Mouse (Mus musculus): ENCODE data around the gene Trim71. TPM values are rescaled to one million over a fixed set of nuclear protein-coding genes. Genes with fewer than 3 reads are reported as not detected.

Gene Trim71
- polyA plus RNA-seq, 1 experiment from 2014 or later = 4.1 TPM

DNA sequence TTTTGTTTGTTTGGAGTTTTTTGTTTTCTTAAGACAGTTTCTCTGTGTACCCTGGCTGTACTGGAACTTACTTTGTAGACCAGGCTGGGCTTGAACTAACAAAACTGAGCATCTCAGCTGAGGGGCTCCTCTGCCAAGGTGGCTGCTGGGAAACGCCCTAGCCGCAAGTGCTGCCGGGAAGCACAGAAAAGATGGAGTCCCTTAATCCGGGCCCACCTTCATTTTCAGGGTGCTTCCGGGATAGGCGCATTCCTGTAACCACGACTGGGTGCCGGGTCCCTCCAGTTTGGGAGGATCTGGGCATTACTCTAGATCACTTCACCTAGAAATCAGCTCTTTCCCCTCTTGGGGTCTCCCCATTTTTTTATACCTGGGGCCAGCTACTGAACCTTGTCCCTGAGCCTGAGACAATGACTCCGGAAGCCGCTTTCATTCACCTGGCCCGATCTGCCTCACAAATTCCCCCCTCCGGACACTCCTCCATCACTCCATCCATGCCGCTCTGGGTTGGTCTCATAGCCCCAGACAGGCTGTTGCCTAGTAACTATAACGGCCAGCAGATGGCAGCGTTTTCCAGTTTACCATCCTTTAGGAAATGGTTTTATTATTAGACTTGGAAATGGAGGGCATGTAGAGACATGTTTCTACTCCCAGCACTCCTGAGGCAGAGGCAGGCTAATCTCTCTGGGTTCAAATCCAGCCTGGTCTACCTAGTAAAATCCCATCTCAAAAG lies 64.2 kb downstream of the Trim71 start:
- WGBS = 17% methylated on average over 15 of the region's 15 CpGs
- Histone ChIP-seq H3K27me3 (replicated peaks) (no peaks in the 10 kb centered on the region), H3K4me3 (replicated peaks) (no peak overlapping the region), H3K27ac (no peak overlapping the region), H3K9me3 (no peaks in the 10 kb centered on the region), H3K36me3 (no peaks in the 10 kb centered on the region), H3K4me2 (replicated peaks) (peak overlapping the region; percentile 27; the same call in 1 of the 2 replicates), H3K9ac (no peak overlapping the region), H3K4me1 (replicated peaks) (no peaks in the 10 kb centered on the region)
- no peak for ATAC-seq

DNA sequence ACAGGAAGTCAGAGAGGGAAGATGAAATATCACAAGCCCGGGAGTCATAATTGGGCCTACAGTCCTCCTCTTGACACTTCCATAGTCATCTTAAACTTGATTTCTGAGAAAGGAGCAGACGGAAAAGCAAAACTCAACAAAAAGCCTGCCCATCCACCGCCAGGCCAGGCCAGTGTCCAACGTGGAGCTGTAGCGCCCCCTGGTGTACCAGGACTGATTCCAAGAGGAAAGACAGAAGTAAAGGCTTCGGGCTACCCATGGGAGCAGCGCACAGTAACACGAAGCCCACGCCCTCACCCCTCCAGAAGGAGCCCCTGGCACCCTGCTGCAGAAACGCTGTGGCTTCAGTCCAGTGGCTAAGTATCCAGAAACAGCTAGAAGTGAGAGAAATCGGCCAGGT lies 66.0 kb downstream of the Trim71 start:
- 7% methylated on average over 11 of the region's 11 CpGs for WGBS
- Histone ChIP-seq H3K27ac (no peak overlapping the region), H3K27me3 (replicated peaks) (no peaks in the 10 kb centered on the region), H3K4me1 (replicated peaks) (no peaks in the 10 kb centered on the region), H3K4me2 (replicated peaks) (peak overlapping the region; percentile 47; the same call in 1 of the 2 replicates), H3K36me3 (no peaks in the 10 kb centered on the region), H3K9ac (no peak overlapping the region), H3K4me3 (replicated peaks) (no peak overlapping the region), H3K9me3 (no peaks in the 10 kb centered on the region)
- peak; percentile 22; the same call in 1 of the 2 replicates for ATAC-seq

DNA sequence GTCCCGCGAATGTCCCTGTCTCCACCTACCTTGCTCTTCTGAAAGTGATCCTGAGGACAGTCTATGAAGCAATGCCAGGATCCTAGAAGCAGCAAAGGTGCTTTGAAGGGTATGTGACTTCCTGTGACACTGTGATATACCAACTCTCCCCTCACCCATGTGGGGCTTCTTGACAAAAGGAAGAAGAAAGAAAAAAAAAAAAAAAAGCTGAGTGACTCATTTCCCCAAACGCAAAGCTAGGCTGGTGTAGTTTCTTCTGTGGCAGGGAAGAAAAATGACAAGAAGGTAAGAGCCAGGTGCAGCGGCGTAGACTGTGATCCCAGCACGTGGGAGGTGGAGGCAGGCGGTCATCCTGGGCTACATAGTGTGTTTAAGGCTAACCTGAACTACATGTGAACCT lies 67.7 kb downstream of the Trim71 start:
- 75% methylated on average over 7 of the region's 7 CpGs for WGBS
- H3K36me3 ChIP-seq = no peaks in the 10 kb centered on the region

DNA sequence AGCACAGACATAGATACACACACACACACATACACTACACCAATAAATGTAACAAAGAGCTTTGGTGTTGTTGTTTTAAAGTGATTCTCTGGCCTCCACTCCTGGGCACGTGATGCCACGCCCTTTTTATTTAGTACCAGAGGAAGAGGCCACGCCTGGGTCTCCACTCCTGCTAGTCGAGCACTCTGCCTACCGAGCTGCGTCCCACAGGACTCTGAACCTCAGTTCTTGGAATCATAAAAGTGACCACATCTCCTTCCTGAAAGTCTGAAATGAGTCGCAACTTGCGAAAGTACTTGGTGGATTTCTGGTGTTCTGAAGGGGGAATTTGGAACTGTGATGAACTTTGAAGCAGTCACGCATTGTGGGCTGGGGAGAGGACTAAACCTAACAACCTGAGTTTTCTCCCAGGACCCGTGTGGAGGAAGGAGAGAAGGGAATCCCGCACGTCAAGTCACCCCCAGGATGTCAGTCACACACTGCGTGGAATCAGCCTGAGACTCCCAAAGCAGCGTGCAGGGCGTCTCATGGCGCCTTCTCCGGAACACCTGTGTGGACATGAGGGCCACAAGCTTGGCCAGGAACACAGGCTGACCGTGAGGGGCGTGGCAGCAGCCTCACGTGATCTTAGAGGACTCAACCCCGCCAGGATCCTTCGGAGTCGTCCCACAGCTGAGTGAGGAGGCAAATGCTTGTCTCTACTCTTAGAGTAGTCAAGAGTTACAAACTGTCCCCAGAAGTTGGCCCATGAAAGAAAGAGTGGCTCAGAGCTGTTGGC lies 76.5 kb downstream of the Trim71 start:
- no peak overlapping the region for H3K9ac ChIP-seq
- H3K4me1 ChIP-seq (replicated peaks) = no peaks in the 10 kb centered on the region
- no peaks in the 10 kb centered on the region for H3K36me3 ChIP-seq
- H3K4me2 ChIP-seq (replicated peaks) = peak overlapping the region; percentile 33; the same call in 1 of the 2 replicates
- WGBS = 67% methylated on average over 23 of the region's 23 CpGs
- H3K9me3 ChIP-seq = no peaks in the 10 kb centered on the region
- peak overlapping the region; percentile 86 for H3K27ac ChIP-seq
- no peaks in the 10 kb centered on the region for H3K27me3 ChIP-seq (replicated peaks)
- H3K4me3 ChIP-seq (replicated peaks) = no peak overlapping the region
- ATAC-seq = peak; percentile 94

More for the DNA sequence above, 67.7 kb downstream of the Trim71 start:
- H3K27me3 ChIP-seq (replicated peaks) = no peaks in the 10 kb centered on the region
- no peaks in the 10 kb centered on the region for H3K4me1 ChIP-seq (replicated peaks)
- no peak overlapping the region for H3K9ac ChIP-seq
- ATAC-seq = no peak
- no peak overlapping the region for H3K4me2 ChIP-seq (replicated peaks)
- H3K4me3 ChIP-seq (replicated peaks) = no peak overlapping the region
- no peak overlapping the region for H3K27ac ChIP-seq
- no peaks in the 10 kb centered on the region for H3K9me3 ChIP-seq

DNA sequence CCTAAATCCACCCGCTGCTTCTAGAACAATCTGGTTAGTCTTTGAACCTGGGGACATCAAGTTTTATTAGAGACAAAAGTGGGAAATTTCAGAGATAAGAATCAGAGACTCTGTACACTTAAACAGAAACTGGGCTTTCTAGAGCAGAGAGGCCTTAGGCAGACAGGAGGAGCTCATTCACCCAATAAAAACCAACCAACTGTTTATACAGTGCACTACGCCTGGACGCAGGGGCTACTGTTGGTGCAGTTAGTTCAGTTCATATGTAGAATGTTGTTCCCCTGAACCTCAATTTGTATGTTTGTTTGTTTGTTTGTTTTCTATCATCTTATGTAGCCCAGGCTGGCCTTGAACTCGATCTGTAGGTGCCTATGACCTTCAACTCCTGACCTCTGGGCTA lies 77.4 kb downstream of the Trim71 start:
- H3K4me1 ChIP-seq (replicated peaks) = no peaks in the 10 kb centered on the region
- no peaks in the 10 kb centered on the region for H3K27me3 ChIP-seq (replicated peaks)
- H3K36me3 ChIP-seq = no peaks in the 10 kb centered on the region
- no peaks in the 10 kb centered on the region for H3K9me3 ChIP-seq
- ATAC-seq = peak; percentile 68
- no peak overlapping the region for H3K9ac ChIP-seq
- H3K4me2 ChIP-seq (replicated peaks) = no peak overlapping the region
- H3K27ac ChIP-seq = peak overlapping the region; percentile 66; the same call in 1 of the 2 replicates
- 45% methylated on average over 4 of the region's 4 CpGs for WGBS
- H3K4me3 ChIP-seq (replicated peaks) = no peak overlapping the region

DNA sequence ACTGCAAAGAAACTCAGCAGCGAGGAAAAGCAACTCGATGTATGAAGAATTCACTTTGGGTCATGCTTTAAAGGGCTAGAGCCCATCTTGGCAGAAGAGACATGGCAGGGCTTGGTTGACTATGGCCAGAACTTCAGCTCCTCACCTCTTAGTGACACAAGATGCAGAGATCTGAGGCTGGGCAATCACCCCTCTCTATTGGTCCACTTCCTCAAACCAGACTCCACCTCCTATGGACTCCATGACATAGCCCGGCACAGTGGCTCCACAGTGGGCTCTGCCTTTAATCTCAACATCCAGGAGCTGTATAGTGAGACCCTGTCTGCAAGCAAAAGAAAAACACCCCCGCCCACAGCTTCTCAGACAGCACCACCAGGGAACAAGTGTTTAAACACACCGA lies 79.4 kb downstream of the Trim71 start:
- H3K27me3 ChIP-seq (replicated peaks) = no peaks in the 10 kb centered on the region
- H3K9ac ChIP-seq = no peak overlapping the region
- no peak for ATAC-seq
- WGBS = 75% methylated on average over 5 of the region's 5 CpGs
- H3K27ac ChIP-seq = no peak overlapping the region
- no peaks in the 10 kb centered on the region for H3K9me3 ChIP-seq
- no peaks in the 10 kb centered on the region for H3K4me1 ChIP-seq (replicated peaks)
- no peaks in the 10 kb centered on the region for H3K36me3 ChIP-seq
- H3K4me3 ChIP-seq (replicated peaks) = no peak overlapping the region
- no peak overlapping the region for H3K4me2 ChIP-seq (replicated peaks)

DNA sequence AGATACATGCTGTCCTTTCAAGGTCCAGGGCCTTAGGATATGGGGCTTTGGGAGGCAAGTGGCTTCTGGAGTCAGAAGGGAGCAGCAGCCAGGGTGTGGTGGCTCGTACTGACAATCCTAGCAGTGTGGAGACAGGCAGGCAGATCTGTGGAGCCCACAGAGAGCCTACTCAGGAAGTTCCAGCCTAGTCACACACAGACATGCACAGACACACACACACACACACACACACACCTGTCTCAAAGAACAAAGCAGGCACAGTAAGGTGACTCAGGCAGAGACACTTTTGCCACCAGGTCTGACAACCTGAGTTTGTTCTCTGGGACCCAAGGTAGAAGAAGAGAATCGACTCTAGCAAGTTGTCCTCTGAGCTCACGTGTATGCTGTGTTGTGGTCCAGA lies 83.2 kb downstream of the Trim71 start:
- 71% methylated on average over 3 of the region's 3 CpGs for WGBS
- Histone ChIP-seq H3K27ac (no peak overlapping the region), H3K4me3 (replicated peaks) (no peak overlapping the region), H3K9me3 (no peaks in the 10 kb centered on the region), H3K9ac (no peak overlapping the region), H3K36me3 (no peaks in the 10 kb centered on the region), H3K27me3 (replicated peaks) (no peaks in the 10 kb centered on the region), H3K4me1 (replicated peaks) (no peaks in the 10 kb centered on the region), H3K4me2 (replicated peaks) (no peak overlapping the region)
- ATAC-seq = no peak

DNA sequence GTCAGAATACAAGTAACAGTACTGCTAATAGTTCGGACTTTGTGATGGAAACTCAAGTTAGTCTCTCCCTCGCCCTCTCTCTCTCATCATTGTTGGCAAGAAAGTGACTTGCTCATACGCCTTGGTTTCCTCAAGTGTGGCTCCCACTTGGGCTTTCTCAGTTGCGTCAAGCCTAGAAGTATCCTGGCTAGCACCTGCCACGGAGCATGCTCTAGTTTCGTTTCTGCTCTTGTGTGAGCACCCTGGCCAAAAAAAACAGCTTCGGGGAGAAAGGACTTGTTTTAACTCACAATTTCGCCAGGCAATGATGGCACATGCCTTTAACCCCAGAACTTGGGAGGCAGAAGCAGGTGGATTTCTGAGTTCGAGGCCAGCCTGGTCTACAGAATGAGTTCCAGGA lies 87.2 kb downstream of the Trim71 start:
- Histone ChIP-seq H3K4me2 (replicated peaks) (no peak overlapping the region), H3K9me3 (no peaks in the 10 kb centered on the region), H3K4me1 (replicated peaks) (no peaks in the 10 kb centered on the region), H3K9ac (no peak overlapping the region), H3K36me3 (no peaks in the 10 kb centered on the region), H3K27ac (no peak overlapping the region), H3K27me3 (replicated peaks) (no peaks in the 10 kb centered on the region), H3K4me3 (replicated peaks) (no peak overlapping the region)
- WGBS = 92% methylated on average over 9 of the region's 9 CpGs
- ATAC-seq = no peak

DNA sequence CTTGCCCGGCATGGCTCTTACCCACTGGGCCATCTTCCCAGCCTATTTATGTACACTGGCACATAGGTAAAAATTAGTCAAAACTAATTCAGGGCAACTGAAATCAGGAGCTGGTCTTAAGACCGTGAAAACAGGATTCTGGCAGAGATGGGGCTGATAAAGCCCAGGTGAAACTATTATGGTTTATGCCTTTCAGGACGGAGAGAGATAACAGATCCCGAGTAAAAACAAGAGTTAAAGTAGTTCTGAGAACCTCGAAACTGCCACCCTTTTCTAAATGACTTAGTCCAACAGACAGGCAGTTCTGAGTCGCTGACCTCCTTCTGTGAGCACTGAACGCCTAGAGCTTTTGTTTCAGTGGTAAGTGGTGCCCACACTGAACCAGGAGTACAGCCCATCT lies 92.3 kb downstream of the Trim71 start:
- no peak for ATAC-seq
- H3K27ac ChIP-seq = no peak overlapping the region
- H3K36me3 ChIP-seq = no peaks in the 10 kb centered on the region
- WGBS = 73% methylated on average over 7 of the region's 7 CpGs
- H3K9me3 ChIP-seq = no peaks in the 10 kb centered on the region
- H3K4me2 ChIP-seq (replicated peaks) = no peak overlapping the region
- H3K9ac ChIP-seq = no peak overlapping the region
- H3K4me3 ChIP-seq (replicated peaks) = no peak overlapping the region
- no peaks in the 10 kb centered on the region for H3K27me3 ChIP-seq (replicated peaks)
- no peaks in the 10 kb centered on the region for H3K4me1 ChIP-seq (replicated peaks)

DNA sequence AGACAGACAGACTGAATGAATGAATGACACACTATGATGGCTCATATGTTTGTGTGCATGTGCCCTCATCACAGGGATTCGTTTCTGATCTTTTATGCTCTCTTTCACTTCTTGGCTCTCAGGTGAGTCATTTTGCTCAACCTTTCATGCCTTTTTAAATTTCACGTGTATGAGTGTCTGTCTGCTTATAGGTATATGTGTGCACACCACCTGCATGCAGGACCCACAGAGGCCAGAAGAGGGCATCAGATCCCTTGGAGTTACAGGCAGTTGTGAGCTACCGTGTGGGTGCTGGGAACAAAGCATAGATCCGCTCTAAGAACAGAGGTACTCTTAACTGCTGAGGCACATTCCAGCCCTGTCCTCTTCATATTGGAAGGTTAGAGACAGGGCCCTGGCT lies 95.5 kb downstream of the Trim71 start:
- Histone ChIP-seq H3K9ac (no peak overlapping the region), H3K36me3 (peaks cover 5% of the 10 kb centered on the region; the same call in 1 of the 2 replicates), H3K4me2 (replicated peaks) (no peak overlapping the region), H3K4me3 (replicated peaks) (no peak overlapping the region), H3K9me3 (no peaks in the 10 kb centered on the region), H3K27ac (no peak overlapping the region), H3K4me1 (replicated peaks) (no peaks in the 10 kb centered on the region), H3K27me3 (replicated peaks) (no peaks in the 10 kb centered on the region)
- 97% methylated on average over 4 of the region's 4 CpGs for WGBS
- ATAC-seq = no peak

DNA sequence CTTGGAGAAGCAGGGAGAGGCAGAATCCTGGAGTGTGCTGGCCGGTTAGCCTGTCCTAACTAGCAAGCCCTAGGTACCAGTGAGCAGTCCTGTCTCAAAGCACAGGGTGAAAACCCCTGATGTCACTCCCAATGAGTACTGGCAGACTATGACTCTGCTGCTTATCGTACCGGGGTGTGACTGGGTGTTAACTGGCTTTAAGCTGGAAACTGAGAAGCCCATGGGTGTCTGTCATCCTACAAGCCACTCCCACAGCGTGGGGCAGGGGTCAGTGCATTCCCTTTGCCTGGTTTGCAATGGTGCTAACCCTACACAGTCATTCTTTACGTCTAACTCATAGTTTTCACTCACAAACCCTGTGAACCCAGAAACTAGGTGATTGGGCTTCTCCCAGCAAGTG lies 96.0 kb downstream of the Trim71 start:
- Histone ChIP-seq H3K4me1 (replicated peaks) (no peaks in the 10 kb centered on the region), H3K36me3 (peaks cover 5% of the 10 kb centered on the region; the same call in 1 of the 2 replicates), H3K4me3 (replicated peaks) (no peak overlapping the region), H3K27ac (no peak overlapping the region), H3K27me3 (replicated peaks) (no peaks in the 10 kb centered on the region), H3K9ac (no peak overlapping the region), H3K4me2 (replicated peaks) (no peak overlapping the region), H3K9me3 (no peaks in the 10 kb centered on the region)
- WGBS = 79% methylated on average over 5 of the region's 5 CpGs
- no peak for ATAC-seq

DNA sequence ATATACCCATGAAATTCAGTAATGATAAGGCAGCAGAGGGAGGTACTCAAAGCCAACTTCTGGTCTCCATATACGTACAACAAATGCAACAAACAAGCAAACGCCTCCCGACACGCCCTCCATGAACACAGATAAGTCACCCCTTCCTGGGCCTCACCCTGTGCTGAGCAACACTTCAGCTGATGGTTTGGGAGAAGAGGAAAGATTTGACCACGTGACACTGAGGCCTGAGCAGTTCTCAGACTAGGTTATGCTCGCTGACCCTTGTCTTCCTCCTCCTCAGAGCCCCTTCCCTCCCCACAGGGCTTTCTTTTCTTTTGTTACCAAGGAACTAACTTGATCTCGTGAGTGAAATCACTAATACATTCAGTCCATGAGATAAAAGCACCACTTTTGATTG lies 97.3 kb downstream of the Trim71 start:
- peak; percentile 52; the same call in 1 of the 2 replicates for ATAC-seq
- H3K27me3 ChIP-seq (replicated peaks) = no peaks in the 10 kb centered on the region
- no peak overlapping the region for H3K27ac ChIP-seq
- no peak overlapping the region for H3K9ac ChIP-seq
- no peaks in the 10 kb centered on the region for H3K9me3 ChIP-seq
- H3K4me3 ChIP-seq (replicated peaks) = no peak overlapping the region
- H3K4me1 ChIP-seq (replicated peaks) = no peaks in the 10 kb centered on the region
- H3K36me3 ChIP-seq = peaks cover 13% of the 10 kb centered on the region; the same call in 1 of the 2 replicates
- 74% methylated on average over 7 of the region's 7 CpGs for WGBS
- H3K4me2 ChIP-seq (replicated peaks) = no peak overlapping the region

Data from intestine, embryonic 15.5 days (tissue).